Mouse (Mus musculus) stomach, embryonic 15.5 days (tissue): ENCODE data around the gene Trir. TPM values are rescaled to one million over a fixed set of nuclear protein-coding genes. Genes with fewer than 3 reads are reported as not detected.

Experiments used
- ATAC-seq: fragments of 200-750 bp; cut with Nextera tagmentation; 2 replicates; pipeline ENCODE4 v1.8.0; 2017; ENCODE audit warnings: low read depth, moderate number of reproducible peaks, moderate TSS enrichment; ENCODE audit not compliant: insufficient read depth, low FRiP score
- H3K27ac ChIP-seq: fragments of 300-500 bp; sonication (generic); 2 replicates; pipeline ENCODE4 v1.5.1; 2015; ENCODE audit warnings: mild to moderate bottlenecking, inconsistent platforms
- H3K27me3 ChIP-seq: fragments of 300-500 bp; sonication (generic); replicated peaks from 2 replicates; pipeline ENCODE4 v1.6.1; 2015; ENCODE audit warnings: inconsistent platforms
- H3K36me3 ChIP-seq: fragments of 300-500 bp; sonication (generic); 2 replicates; pipeline ENCODE4 v1.6.1; 2015; ENCODE audit warnings: inconsistent platforms
- H3K4me1 ChIP-seq: fragments of 300-500 bp; sonication (generic); 2 replicates; pipeline ENCODE4 v1.6.1; 2015; ENCODE audit warnings: inconsistent platforms
- H3K4me2 ChIP-seq: fragments of 300-500 bp; sonication (generic); 2 replicates; pipeline ENCODE4 v1.6.1; 2015; ENCODE audit warnings: mild to moderate bottlenecking, inconsistent platforms
- H3K4me3 ChIP-seq: fragments of 300-500 bp; sonication (generic); replicated peaks from 2 replicates; pipeline ENCODE4 v1.5.1; 2015; ENCODE audit warnings: inconsistent platforms
- H3K9ac ChIP-seq: fragments of 300-500 bp; sonication (generic); 2 replicates; pipeline ENCODE4 v1.6.1; 2015; ENCODE audit warnings: inconsistent platforms
- H3K9me3 ChIP-seq: fragments of 300-500 bp; sonication (generic); 2 replicates; pipeline ENCODE4 v1.6.1; 2016; ENCODE audit warnings: inconsistent platforms
- WGBS: fragments of 180-500 bp; shearing (Covaris S2); methylation state at CpG from one replicate; pipeline ENCODE4 v1.1.7; 2015; 5-methylcytosine and 5-hydroxymethylcytosine counted together
- polyA plus RNA-seq: library from polyadenylated mRNA; unstranded; fragments of >200 nt; fragmentation: Nextera tagmentation; extraction: Ambion mirVana; gene quantifications from 2 replicates; pipeline ENCODE4 v1.2.1, GENCODE M21; 2015

Trir gene
- polyA plus RNA-seq, 1 experiment from 2014 or later: 132 TPM

GRCm38 (mm10) chr8:84997649-84998295 lies 28.9 kb upstream of the Trir start:
- no peak overlapping the region for H3K4me3 ChIP-seq
- peak overlapping the region; percentile 22; the same call in 1 of the 2 replicates for H3K4me2 ChIP-seq
- no peak overlapping the region for H3K27ac ChIP-seq
- H3K27me3 ChIP-seq: no peaks in the 10 kb centered on the region; the same call in 1 of the 2 replicates
- H3K9me3 ChIP-seq: no peaks in the 10 kb centered on the region
- peak; percentile 71 for ATAC-seq
- H3K9ac ChIP-seq: no peak overlapping the region
- 0 out of 2 replicates have a peak, but pooled peaks cover 4% of the 10 kb centered on the region for H3K4me1 ChIP-seq
- 0 out of 2 replicates have a peak, but pooled peaks cover 2% of the 10 kb centered on the region for H3K36me3 ChIP-seq
- 7% methylated on average over 19 of the region's 19 CpGs for WGBS

DNA sequence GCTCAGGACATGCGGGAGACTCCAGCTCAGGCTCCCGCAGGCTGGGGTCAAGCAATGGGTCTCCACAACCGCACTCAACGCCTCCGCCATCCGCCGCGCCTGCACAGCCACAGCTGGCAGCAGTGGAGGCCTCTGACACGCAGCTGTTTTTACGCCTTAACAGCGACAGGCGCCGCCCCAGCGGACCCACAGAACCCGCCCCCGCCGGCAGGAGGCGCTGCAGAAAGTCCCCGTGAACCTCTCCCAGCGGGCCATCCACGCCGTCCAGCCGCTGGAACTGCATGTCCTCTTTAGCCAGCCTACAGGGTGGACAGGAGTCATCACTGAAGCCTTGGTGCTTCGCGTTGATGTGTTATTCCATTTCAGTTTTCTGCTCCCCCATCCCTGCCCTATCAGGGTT lies 18.9 kb upstream of the Trir start:
- Histone ChIP-seq H3K27ac (no peak overlapping the region), H3K4me2 (no peak overlapping the region), H3K9ac (no peak overlapping the region), H3K4me3 (no peak overlapping the region), H3K27me3 (peaks cover 24% of the 10 kb centered on the region), H3K4me1 (no peaks in the 10 kb centered on the region), H3K9me3 (no peaks in the 10 kb centered on the region), H3K36me3 (no peaks in the 10 kb centered on the region)
- ATAC-seq: no peak
- 16% methylated on average over 25 of the region's 25 CpGs for WGBS

DNA sequence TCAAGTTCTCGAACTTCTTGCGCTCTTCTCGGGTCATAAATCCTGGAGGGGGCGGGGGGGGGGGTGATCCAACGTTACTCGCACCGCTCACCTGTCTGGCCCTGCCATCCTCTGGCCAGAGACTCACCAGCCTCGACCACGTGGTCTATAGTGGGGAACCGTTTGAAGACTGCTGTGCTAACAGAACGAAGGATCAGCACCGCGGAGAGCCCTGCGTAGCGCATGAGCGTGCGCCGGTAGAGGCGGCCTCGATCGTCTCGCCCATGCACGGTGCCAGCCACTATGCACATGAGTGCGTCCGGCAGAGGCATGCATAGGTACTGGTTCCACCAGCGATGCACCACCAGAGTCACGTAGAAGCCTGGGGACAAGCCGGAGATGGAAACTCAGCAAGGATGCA lies 15.4 kb upstream of the Trir start:
- H3K27me3 ChIP-seq: peaks cover 40% of the 10 kb centered on the region
- no peak for ATAC-seq
- WGBS: 9% methylated on average over 28 of the region's 28 CpGs

DNA sequence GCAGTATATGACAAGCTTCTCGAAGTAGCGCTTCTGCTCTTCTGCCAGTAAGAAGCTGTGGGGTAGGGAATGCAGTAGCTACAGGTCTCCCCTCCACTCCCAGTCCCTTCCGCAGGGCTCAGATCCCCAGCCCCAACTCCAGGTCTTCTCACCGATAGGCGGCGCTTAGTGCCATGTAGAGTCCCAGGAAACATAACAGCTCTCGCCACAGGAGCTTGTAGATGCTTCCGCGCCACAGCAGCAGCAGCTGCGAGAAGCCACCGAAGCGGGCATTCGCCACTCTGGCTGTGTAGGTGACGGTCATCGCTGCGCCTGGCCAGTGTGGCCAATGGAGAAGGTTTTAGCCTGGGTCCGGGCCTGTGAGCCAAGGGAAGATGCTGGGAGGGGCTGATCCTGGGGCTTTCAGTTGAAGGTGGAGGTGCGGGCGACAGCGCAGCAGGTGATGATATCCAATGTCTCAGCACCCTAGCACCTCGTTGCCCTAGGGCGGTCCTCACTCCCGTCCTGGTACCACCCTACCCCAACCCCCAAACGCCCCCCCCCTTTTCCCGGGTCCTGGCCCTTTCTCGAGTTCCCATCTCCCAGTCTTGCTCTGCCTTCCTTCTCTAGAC lies 13.3 kb upstream of the Trir start:
- peak; percentile 65 for ATAC-seq
- Histone ChIP-seq H3K9ac (0 out of 2 replicates have a peak overlapping the region, but pooled peaks have one; percentile 14), H3K4me3 (peak overlapping the region; percentile 33; the same call in 1 of the 2 replicates), H3K27ac (no peak overlapping the region), H3K9me3 (no peaks in the 10 kb centered on the region), H3K4me2 (peak overlapping the region; percentile 68), H3K4me1 (peaks cover 4% of the 10 kb centered on the region; the same call in 1 of the 2 replicates), H3K27me3 (peaks cover 37% of the 10 kb centered on the region), H3K36me3 (peaks cover 6% of the 10 kb centered on the region; the same call in 1 of the 2 replicates)
- 3% methylated on average over 26 of the region's 26 CpGs for WGBS

More for the DNA sequence above, 15.4 kb upstream of the Trir start:
- H3K4me3 ChIP-seq: no peak overlapping the region
- no peak overlapping the region for H3K9ac ChIP-seq
- no peak overlapping the region for H3K27ac ChIP-seq
- H3K4me2 ChIP-seq: no peak overlapping the region
- no peaks in the 10 kb centered on the region for H3K9me3 ChIP-seq
- no peaks in the 10 kb centered on the region for H3K36me3 ChIP-seq
- H3K4me1 ChIP-seq: peaks cover 4% of the 10 kb centered on the region; the same call in 1 of the 2 replicates

DNA sequence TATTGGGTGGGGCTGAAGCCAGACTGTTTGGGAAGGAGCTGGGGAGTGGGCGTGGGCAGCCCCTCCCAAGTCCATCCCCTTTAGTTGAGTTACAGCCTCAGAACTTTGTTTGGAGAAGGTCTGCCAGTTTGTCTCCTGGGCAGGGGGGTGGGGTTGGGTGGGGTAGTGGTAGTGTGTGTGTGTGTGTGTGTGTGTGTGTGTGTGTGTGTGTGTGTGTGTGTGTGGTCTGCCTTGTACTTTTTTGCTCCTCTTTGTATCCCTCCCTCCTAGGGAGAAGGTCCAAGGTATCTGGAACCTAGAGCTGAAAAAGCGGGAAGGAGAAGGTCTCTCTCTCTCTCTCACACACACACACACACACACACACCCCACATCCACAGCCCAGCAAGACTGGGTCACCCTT lies 12.2 kb upstream of the Trir start, which contains the start of gene Best2:
Best2 (minus strand) TSS at position 101 of the 400 bp plus-strand sequence.
- H3K4me1 ChIP-seq: peaks cover 4% of the 10 kb centered on the region; the same call in 1 of the 2 replicates
- peak within 1 kb of the TSS; percentile 33; the same call in 1 of the 2 replicates for H3K4me3 ChIP-seq
- 38% methylated on average over 2 of the region's 2 CpGs for WGBS
- H3K9ac ChIP-seq: 0 out of 2 replicates have a peak within 1 kb of the TSS, but pooled peaks have one; percentile 14
- peaks cover 36% of the 10 kb centered on the region for H3K27me3 ChIP-seq
- no peak for ATAC-seq
- H3K36me3 ChIP-seq: peaks cover 16% of the 10 kb centered on the region
- peak within 1 kb of the TSS; percentile 68 for H3K4me2 ChIP-seq
- H3K27ac ChIP-seq: no peak within 1 kb of the TSS
- no peaks in the 10 kb centered on the region for H3K9me3 ChIP-seq

DNA sequence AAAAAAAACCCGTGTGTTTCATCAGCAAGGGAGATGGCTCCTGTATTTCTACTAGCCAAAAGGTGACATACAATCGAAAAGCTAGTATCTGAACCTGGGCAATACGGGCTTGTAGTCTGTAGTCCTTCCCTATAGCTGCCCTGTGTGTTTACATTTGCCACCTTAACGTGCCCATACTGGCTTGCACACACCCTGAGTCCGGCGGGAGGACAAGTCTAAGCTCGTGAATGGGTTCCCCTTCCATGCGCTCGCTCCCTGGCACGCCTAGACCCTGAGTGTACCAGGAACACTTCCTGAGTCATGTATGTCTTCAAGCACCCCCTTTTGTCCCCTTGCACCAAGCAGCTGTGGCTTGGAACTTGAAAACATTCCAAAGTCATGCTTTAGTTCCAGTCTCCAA lies 9.9 kb upstream of the Trir start:
- H3K4me2 ChIP-seq: no peak overlapping the region
- H3K4me1 ChIP-seq: peaks cover 4% of the 10 kb centered on the region; the same call in 1 of the 2 replicates
- 60% methylated on average over 10 of the region's 10 CpGs for WGBS
- no peak overlapping the region for H3K4me3 ChIP-seq
- H3K9me3 ChIP-seq: no peaks in the 10 kb centered on the region
- H3K9ac ChIP-seq: no peak overlapping the region
- H3K27me3 ChIP-seq: peaks cover 21% of the 10 kb centered on the region
- H3K36me3 ChIP-seq: peaks cover 38% of the 10 kb centered on the region
- no peak for ATAC-seq
- peak overlapping the region; percentile 63 for H3K27ac ChIP-seq

DNA sequence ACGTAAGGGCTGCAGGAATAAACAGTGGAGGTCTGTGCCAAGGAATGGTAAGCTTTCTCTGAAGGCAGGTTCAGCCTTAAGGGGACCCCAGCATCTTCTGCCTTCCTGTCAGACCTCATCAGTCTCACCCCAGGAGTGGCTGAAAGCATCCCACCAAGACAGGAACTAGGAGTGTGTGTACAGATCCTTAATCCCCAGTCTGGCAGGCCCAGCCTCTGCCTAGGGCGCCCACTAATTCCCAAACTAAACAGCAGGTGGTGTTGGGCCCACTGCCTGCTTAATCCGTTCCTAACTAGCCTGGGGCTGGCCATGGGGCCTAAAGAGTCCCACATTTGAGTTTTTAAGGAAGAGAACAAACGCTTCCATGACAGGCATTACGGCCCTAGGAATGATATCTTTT lies 9.4 kb upstream of the Trir start:
- Histone ChIP-seq H3K27ac (peak overlapping the region; percentile 63), H3K4me3 (no peak overlapping the region)
- no peak for ATAC-seq

GRCm38 (mm10) chr8:85021514-85022055 lies 5.0 kb upstream of the Trir start:
- H3K27ac ChIP-seq: no peak overlapping the region
- ATAC-seq: no peak
- H3K4me1 ChIP-seq: peaks cover 18% of the 10 kb centered on the region
- WGBS: 89% methylated on average over 3 of the region's 3 CpGs
- H3K9ac ChIP-seq: no peak overlapping the region
- H3K4me2 ChIP-seq: no peak overlapping the region
- H3K27me3 ChIP-seq: no peaks in the 10 kb centered on the region
- H3K9me3 ChIP-seq: no peaks in the 10 kb centered on the region
- H3K36me3 ChIP-seq: peaks cover 52% of the 10 kb centered on the region
- no peak overlapping the region for H3K4me3 ChIP-seq

More for the DNA sequence above, 9.4 kb upstream of the Trir start:
- peaks cover 19% of the 10 kb centered on the region for H3K27me3 ChIP-seq
- no peak overlapping the region for H3K9ac ChIP-seq
- no peak overlapping the region for H3K4me2 ChIP-seq
- H3K4me1 ChIP-seq: peaks cover 4% of the 10 kb centered on the region; the same call in 1 of the 2 replicates
- 53% methylated on average over 5 of the region's 5 CpGs for WGBS
- H3K36me3 ChIP-seq: peaks cover 41% of the 10 kb centered on the region
- no peaks in the 10 kb centered on the region for H3K9me3 ChIP-seq

- H3K4me1 ChIP-seq: peaks cover 28% of the 10 kb centered on the region
- H3K9ac ChIP-seq: no peak overlapping the region
- no peaks in the 10 kb centered on the region for H3K9me3 ChIP-seq
- peak overlapping the region; percentile 90 for H3K4me3 ChIP-seq
- no peaks in the 10 kb centered on the region for H3K27me3 ChIP-seq
- peaks cover 41% of the 10 kb centered on the region for H3K36me3 ChIP-seq
- H3K27ac ChIP-seq: no peak overlapping the region
- 87% methylated on average over 3 of the region's 3 CpGs for WGBS
- peak overlapping the region; percentile 90 for H3K4me2 ChIP-seq
- no peak for ATAC-seq
Measured at GRCm38 (mm10) chr8:85023846-85024245, 2.8 kb upstream of the Trir start.

DNA sequence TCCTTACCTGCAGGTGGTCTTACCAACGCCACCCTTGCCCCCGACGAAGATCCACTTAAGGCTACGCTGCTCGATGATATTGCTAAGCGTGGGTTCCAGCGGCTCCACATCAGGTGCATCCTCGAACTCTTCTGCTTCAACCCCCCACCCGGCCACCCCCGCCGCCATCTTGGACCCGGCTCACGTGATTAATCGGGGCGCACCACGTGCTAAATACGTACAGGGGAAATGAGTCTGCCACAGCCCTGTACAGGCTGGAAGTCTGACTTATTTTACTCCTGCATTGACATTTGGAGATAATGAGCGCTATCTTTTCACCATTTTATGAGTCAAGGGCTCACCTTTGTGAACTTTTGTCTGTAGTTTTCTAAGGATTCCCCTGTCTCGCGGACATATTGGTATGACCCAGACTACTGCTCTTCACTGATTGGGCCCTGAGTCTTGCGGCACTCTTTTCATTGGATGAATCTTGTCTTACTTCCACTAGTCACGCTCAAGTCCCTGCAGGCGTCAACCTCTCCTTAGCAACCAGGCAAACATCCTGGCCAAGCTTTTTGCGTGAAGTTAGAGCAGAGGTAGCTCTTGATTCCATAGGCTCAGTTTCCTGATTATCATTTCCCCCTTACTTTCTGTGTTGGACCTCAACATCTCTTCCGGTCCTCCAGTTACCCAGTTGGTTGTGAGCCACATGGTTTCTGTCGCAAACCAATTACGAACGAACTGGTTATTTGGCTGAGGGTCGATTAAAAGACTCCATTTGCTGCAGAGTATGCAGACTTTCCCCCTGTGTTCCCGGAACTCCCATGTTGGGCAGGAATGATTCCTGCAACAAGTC lies 1.3 kb upstream of the Trir start, which contains the start of gene Asna1:
Asna1 (minus strand) TSS at position 184 of the 835 bp plus-strand sequence.
- Histone ChIP-seq H3K36me3 (peaks cover 41% of the 10 kb centered on the region), H3K4me2 (peak within 1 kb of the TSS; percentile 90), H3K4me1 (peaks cover 33% of the 10 kb centered on the region), H3K27ac (peak within 1 kb of the TSS; percentile 79), H3K9ac (peak within 1 kb of the TSS; percentile 60; the same call in 1 of the 2 replicates), H3K4me3 (peak within 1 kb of the TSS; percentile 90), H3K27me3 (no peaks in the 10 kb centered on the region), H3K9me3 (no peaks in the 10 kb centered on the region)
- peak; percentile 91 for ATAC-seq
- WGBS: 3% methylated on average over 30 of the region's 30 CpGs

DNA sequence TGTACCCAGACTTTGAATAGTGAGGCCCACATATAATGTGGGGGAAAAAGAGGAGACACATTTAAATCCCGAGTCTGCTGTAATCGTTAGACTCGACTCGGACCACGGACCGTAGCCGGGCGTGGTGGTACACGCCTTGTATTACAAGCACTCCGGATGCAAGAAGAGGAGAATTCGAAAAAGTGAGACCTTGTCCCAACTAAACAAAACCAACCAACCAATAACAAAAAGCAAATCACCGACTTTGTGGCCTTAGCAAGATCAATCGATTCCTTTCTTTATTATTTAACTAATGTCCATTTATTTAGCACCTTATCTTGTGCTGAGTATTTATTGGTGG lies 863 bp downstream of the Trir start:
- peak overlapping the region; percentile 100 for H3K9ac ChIP-seq
- WGBS: 0% methylated on average over 13 of the region's 13 CpGs
- peaks cover 40% of the 10 kb centered on the region for H3K36me3 ChIP-seq
- H3K27ac ChIP-seq: peak overlapping the region; percentile 88
- H3K9me3 ChIP-seq: no peaks in the 10 kb centered on the region
- ATAC-seq: no peak
- peak overlapping the region; percentile 90 for H3K4me3 ChIP-seq
- H3K4me2 ChIP-seq: peak overlapping the region; percentile 50
- no peaks in the 10 kb centered on the region for H3K27me3 ChIP-seq
- peaks cover 33% of the 10 kb centered on the region for H3K4me1 ChIP-seq
